Comparison of ENCODE assay signal across 27 mouse cellular contexts in the genomic region with DNA sequence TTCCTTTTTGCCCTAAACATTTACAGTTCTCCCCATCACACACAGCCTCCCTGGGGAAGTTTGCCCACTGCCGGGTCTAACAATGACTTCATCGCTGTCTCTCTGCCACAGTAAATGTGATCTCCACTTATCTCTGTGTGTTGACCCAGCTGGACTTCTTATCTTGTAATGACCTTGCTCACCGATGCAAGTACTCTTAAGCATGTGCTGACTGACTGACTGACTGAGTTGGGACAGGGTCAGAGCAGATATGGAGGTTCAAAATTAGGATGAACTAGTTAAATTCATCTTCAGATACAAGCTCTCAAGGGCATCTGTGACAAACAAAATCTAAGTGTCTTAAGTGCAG.
DNase-seq lines count a peak whose midpoint lies in the region; ATAC-seq lines count a peak whose summit lies in the region.
"Had no signal": no experiment of that assay in that cellular context is flagged by ENCODE, and none has a peak within 500 bp of the region (broad histone marks: within the 10 kb centered on the region; RNA-seq: fewer than 3 reads in every experiment).

No protein-coding gene starts in this region.

- no peaks in the 10 kb centered on the region for H3K27me3 ChIP-seq in intestine, embryonic 14.5 days (replicated peaks; ENCODE audit: control insufficient read depth, insufficient read depth, low read length)
- no peaks in the 10 kb centered on the region for H3K27me3 ChIP-seq in intestine, embryonic 15.5 days (replicated peaks)
- peaks cover 33% of the 10 kb centered on the region; the same call in 1 of the 2 replicates for H3K27me3 ChIP-seq in limb, embryonic 10.5 days (ENCODE audit: low read depth, poor library complexity, severe bottlenecking)
- H3K27me3 ChIP-seq: embryonic facial prominence, embryonic 13.5 days; hindbrain, embryonic 12.5 days had no signal

- ATAC-seq in intestine, embryonic 14.5 days (replicated peaks; ENCODE audit: low FRiP score, low TSS enrichment, low read depth) = peak; percentile 68
- peak; percentile 62 for ATAC-seq in intestine, embryonic 15.5 days
- ATAC-seq: CD4-positive, CD25-positive, alpha-beta regulatory T cell, adult 4 months; forebrain, embryonic 13.5 days; forebrain, embryonic 16.5 days; hindbrain, embryonic 16.5 days had no signal

- peaks cover 3% of the 10 kb centered on the region; the same call in 1 of the 2 replicates for H3K4me1 ChIP-seq in intestine, embryonic 14.5 days (replicated peaks; ENCODE audit: control insufficient read depth, insufficient read depth, low read length)
- H3K4me1 ChIP-seq in intestine, embryonic 15.5 days (replicated peaks) = peaks cover 6% of the 10 kb centered on the region; the same call in 1 of the 2 replicates
- peaks cover 9% of the 10 kb centered on the region for H3K4me1 ChIP-seq in limb, embryonic 10.5 days
- H3K4me1 ChIP-seq: heart, embryonic 15.5 days had no signal

- peak overlapping the region; percentile 2; the same call in 1 of the 2 replicates for H3K27ac ChIP-seq in intestine, embryonic 14.5 days (ENCODE audit: low read depth)
- peak overlapping the region; percentile 44; the same call in 1 of the 2 replicates for H3K27ac ChIP-seq in intestine, embryonic 15.5 days
- H3K27ac ChIP-seq in limb, embryonic 10.5 days = 0 out of 2 replicates have a peak overlapping the region, but pooled peaks have one; percentile 56
- H3K27ac ChIP-seq: embryonic facial prominence, embryonic 13.5 days; forebrain, embryonic 13.5 days; gastrocnemius, adult 2 months; heart, adult 2 months; heart, embryonic 15.5 days; hindbrain, embryonic 12.5 days had no signal

- H3K4me2 ChIP-seq in intestine, embryonic 14.5 days (ENCODE audit: low read length) = no peak overlapping the region
- H3K4me2 ChIP-seq in intestine, embryonic 15.5 days (replicated peaks) = peak overlapping the region; percentile 11; the same call in 1 of the 2 replicates
- H3K4me2 ChIP-seq: embryonic facial prominence, embryonic 13.5 days; forebrain, embryonic 13.5 days; heart, embryonic 12.5 days; heart, embryonic 15.5 days; hindbrain, embryonic 12.5 days had no signal

- intact Hi-C loops in heart, postnatal 10 days (cut with DNase I) = no loop called here

- no peak overlapping the region for H3K4me3 ChIP-seq in intestine, embryonic 14.5 days (ENCODE audit: low read depth, low read length)
- H3K4me3 ChIP-seq in intestine, embryonic 15.5 days (replicated peaks) = no peak overlapping the region
- no peak overlapping the region for H3K4me3 ChIP-seq in limb, embryonic 10.5 days
- H3K4me3 ChIP-seq: embryonic facial prominence, embryonic 10.5 days; embryonic facial prominence, embryonic 13.5 days; erythroblast, embryonic 14.5 days; forebrain, embryonic 13.5 days; gastrocnemius, adult 2 months; heart, adult 2 months; heart, embryonic 12.5 days; heart, embryonic 15.5 days; hindbrain, embryonic 12.5 days had no signal

- H3K9me3 ChIP-seq in intestine, embryonic 14.5 days (ENCODE audit: control insufficient read depth, low read length) = no peaks in the 10 kb centered on the region
- no peaks in the 10 kb centered on the region for H3K9me3 ChIP-seq in intestine, embryonic 15.5 days
- no peaks in the 10 kb centered on the region for H3K9me3 ChIP-seq in limb, embryonic 10.5 days (replicated peaks)
- H3K9me3 ChIP-seq: embryonic facial prominence, embryonic 10.5 days; embryonic facial prominence, embryonic 13.5 days; forebrain, embryonic 13.5 days; heart, embryonic 15.5 days; hindbrain, embryonic 12.5 days had no signal

- H3K9ac ChIP-seq in intestine, embryonic 14.5 days (ENCODE audit: low read length) = no peak overlapping the region
- H3K9ac ChIP-seq in intestine, embryonic 15.5 days = no peak overlapping the region
- H3K9ac ChIP-seq: embryonic facial prominence, embryonic 13.5 days; heart, embryonic 12.5 days; heart, embryonic 15.5 days; hindbrain, embryonic 12.5 days had no signal

- DNase-seq in heart, adult 8-10 months (ENCODE audit: low spot score) = peak; percentile 15
- DNase-seq in heart, postnatal 10 days = no peak
- no peak for DNase-seq in intestine, embryonic 14.5 days (ENCODE audit: low spot score)
- DNase-seq in limb, embryonic 10.5 days (ENCODE audit: low spot score) = no peak
- no peak for DNase-seq in adrenal gland, postnatal 14 days
- DNase-seq: adrenal gland, postnatal 25 days; cerebellum, adult 11-12 months; cerebellum, adult 8-10 months; cerebellum, postnatal 10 days; cerebellum, postnatal 36 days; gastrocnemius, adult 2 months; gastrocnemius, postnatal 25 days; heart, postnatal 14 days; heart, postnatal 4 days; kidney, adult 18-20 months had no signal

- no peaks in the 10 kb centered on the region for H3K36me3 ChIP-seq in intestine, embryonic 14.5 days (ENCODE audit: control insufficient read depth, insufficient read depth, low read length)
- H3K36me3 ChIP-seq in intestine, embryonic 15.5 days = no peaks in the 10 kb centered on the region
- H3K36me3 ChIP-seq in limb, embryonic 10.5 days = no peaks in the 10 kb centered on the region
- H3K36me3 ChIP-seq: embryonic facial prominence, embryonic 10.5 days; embryonic facial prominence, embryonic 13.5 days; heart, embryonic 12.5 days; heart, embryonic 15.5 days; hindbrain, embryonic 12.5 days had no signal

- 56% methylated on average over 3 of the region's 3 CpGs for WGBS in intestine, embryonic 14.5 days
- WGBS in intestine, embryonic 15.5 days = 36% methylated on average over 3 of the region's 3 CpGs
- 74% methylated on average over 3 of the region's 3 CpGs for WGBS in limb, embryonic 10.5 days

Comparison
In these comparisons a context has a peak if more than half of its experiments do, and no peak if none do; other contexts are left out.
1. H3K27ac ChIP-seq: peak in every context shown above with its lines; median percentile 56 in limb, embryonic 10.5 days; 44 in intestine, embryonic 15.5 days; 2 in intestine, embryonic 14.5 days.